Mouse (Mus musculus): ENCODE results near the gene Slc9a5.

Slc9a5 gene

GRCm38 (mm10) chr8:105408331-105408730, 59.7 kb downstream of the Slc9a5 start:
- no peak for DNase-seq (ENCODE audit: low spot score in 2 of 2)

- no peak for DNase-seq (ENCODE audit: low spot score in 2 of 2)
Observed at GRCm38 (mm10) chr8:105409947-105410346, 61.3 kb downstream of the Slc9a5 start.

- DNase-seq (ENCODE audit: low spot score in 2 of 2): peak; percentile 19 to 36
Observed at GRCm38 (mm10) chr8:105413391-105413790, 64.7 kb downstream of the Slc9a5 start, which contains the start of the genes Kctd19 and Lrrc36. Gene Kctd19, minus strand, starts transcription at chr8:105413502. Gene Lrrc36, plus strand, starts transcription at chr8:105413571.

- DNase-seq (ENCODE audit: low spot score in 2 of 2): no peak
Observed at GRCm38 (mm10) chr8:105418992-105419391, 70.3 kb downstream of the Slc9a5 start.

Measured in spleen, postnatal 14 days (tissue).